Mouse (Mus musculus): ENCODE data around the gene Hdac9.
"Not testable (repeated sequence)": the region's sequence is repeated elsewhere in the genome, so short reads cannot be mapped to it uniquely, and the experiment has no call there.

Hdac9 gene

DNA sequence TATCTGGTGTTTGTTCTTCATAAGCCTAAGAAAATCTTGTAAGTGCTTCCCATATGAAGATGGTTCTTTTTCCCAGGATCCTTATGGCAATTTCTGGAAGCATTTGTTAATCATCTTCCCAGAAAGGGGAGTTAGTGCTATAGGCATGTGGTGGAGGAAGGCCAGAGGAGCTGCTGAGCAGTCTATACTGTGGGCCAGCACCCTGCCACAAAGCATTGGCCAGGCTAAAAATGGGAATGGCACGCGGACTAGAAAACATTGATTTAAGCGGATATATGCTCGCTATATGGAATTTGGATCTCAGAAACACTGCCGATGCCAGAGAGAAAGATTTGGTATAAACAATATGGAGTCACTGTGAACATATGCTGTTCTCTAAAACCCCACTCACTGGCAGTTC, 435.2 kb downstream of the Hdac9 start:
- no peak for DNase-seq

DNA sequence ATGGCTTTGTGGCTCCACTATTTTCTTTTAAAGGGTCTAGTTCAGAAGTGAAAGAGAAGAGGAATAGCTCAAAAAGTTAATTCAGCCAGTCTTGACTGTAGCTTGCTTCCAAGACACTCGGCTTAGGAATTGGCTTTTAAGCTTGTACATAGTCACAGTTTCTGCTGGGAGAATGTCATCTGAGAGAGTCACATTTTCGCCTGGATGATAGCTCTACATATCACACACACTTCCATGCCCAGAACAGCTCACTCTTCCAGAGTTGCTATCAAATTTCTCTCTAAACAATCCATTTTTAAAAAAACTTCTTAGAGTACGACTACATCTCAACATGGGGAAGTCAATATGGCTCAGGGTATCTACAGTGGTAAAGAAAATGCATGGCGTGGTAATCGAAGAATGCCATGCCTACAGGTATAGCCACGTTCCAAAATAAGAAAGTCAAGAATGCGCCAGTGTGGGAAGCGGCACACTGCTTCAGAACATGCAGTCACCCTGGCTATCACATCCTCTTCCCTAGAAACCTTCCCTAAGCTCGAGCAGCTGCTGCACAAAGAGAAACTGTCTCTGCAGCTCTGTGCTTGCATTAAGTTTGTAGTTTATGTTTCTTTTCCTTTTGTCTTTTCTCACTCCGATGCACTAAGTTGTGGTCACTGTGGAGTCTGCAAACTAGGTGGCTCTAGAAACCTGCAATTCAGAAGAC, 443.8 kb downstream of the Hdac9 start:
- DNase-seq, result no peak

DNA sequence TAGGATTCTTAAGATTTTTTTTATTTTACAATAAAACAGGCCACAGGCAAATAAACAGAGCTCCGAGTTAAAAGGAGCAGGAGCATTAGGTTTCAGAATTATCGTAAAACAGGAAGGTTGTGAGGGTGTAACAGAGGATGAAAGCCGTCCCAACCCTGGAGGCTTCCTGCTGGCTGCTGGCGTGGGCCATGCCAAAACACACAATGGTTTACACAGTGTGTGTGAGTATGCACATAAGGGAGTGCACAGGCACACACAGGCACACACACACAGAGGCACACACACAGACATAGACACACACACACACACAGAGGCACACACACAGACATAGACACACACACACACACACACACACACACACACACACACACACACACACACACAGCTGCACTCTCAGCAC, 444.4 kb downstream of the Hdac9 start:
- DNase-seq, result no peak

DNA sequence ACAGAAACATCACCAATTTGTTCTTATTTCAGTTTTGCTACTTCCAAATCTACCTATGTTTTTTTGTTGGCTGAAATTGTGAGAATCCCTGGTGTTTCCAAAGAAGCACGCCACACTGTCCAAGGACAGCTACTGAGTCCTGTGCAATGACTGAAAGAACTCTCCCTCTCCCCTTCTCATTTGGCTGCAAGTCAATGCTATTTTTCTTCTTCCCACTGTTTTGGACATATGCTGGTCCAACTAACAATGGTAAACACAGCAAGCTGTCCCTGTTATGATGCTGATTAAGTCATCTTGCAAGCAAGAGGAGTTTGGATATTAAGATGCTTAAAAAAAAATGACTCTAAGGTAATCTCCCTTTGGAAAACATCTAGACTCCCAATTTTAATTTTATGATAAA, 455.2 kb downstream of the Hdac9 start:
- DNase-seq, result no peak

DNA sequence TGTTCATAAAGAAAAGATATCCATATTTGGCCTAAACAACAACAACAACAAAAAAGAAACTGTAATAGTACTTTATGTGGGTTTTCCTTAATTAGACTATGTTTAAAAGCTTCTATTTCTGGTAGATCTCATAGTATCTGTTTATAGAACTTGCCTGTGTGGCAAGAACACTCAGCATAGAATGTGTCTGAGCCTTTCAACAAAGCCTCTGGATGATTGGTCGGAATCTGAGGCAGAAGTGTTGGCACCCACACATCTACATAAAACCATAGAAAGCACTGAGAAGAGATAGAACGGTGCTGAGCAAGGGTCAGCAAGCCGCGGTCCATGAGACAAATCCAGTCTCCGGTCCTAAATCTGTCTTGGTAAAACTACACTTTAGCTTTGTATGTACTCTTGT, 464.3 kb downstream of the Hdac9 start:
- DNase-seq, result no peak

DNA sequence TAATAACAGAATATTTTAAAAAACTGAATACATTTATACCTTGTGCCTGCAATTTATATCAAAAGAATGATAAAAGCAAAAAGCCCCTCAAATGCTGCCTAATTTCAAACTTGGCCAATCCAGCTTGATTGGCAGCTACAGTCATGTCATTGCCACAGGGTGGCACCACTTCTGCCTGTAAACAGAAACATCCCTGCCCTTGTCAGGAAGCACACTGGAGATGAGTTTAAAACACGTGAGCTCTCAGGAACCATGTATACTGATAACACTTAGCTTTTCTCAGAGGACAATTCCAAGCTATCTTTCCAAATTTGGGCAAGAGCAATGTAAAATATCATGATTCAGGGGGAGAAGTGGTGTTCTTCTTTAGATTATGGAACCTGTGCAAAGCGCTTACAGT, 465.7 kb downstream of the Hdac9 start:
- peak; percentile 4 for DNase-seq

DNA sequence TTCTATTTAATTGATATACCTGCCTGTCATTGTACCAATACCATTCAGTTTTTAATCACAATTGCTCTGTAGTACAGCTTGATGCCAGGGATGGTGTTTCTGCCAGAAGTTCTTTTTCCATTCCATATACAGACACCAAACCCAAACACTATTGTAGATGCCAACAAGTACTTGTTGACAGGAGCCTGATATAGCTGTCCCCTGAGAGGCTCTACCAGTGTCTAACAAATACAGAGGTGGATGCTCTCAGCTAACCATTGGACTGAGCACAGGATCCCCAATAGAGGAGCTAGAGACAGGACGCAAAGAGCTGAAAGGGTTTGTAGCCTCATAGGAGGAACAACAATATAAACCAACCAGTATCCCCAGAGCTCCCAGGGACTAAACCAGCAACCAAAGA, 472.2 kb downstream of the Hdac9 start:
- DNase-seq, result not testable (repeated sequence)

DNA sequence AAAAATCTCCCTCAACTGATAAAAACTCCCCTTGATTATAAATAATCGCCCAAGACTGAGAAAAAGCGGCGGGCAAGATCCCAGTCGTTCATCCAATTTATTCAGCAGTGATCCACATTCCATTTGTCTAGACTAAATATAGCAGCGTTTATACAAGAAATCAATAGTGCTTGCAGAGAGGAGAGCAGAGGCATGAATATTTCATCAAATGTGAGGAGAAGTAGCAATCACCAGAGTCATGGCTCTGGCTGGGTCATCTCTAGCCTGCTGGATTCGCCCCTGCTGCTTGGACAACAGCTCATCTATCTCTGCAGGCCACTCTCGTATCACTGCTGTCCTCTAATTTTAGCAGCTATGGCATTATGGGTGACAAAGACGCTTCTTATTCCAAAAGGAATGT, 476.0 kb downstream of the Hdac9 start:
- no peak for DNase-seq

DNA sequence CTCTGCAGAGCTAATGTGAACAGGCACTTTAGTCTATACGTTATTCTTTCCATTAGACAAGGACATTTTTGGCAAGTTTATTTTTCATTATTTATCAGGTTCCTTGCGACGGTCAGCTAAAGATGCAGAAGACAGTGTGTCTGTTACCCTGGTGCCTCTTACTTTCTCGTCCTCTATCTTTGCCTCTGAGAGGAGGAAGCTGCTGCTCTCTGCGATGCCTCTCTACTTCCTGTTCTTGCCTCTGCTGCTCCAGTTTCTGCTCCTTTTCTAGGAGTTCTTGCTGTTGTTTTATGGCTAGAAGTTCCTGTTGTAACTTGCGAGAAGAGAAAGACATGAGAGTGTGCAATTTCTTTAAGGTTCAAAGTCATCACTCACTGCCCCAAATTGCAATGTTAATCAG, 484.0 kb downstream of the Hdac9 start:
- no peak for DNase-seq

DNA sequence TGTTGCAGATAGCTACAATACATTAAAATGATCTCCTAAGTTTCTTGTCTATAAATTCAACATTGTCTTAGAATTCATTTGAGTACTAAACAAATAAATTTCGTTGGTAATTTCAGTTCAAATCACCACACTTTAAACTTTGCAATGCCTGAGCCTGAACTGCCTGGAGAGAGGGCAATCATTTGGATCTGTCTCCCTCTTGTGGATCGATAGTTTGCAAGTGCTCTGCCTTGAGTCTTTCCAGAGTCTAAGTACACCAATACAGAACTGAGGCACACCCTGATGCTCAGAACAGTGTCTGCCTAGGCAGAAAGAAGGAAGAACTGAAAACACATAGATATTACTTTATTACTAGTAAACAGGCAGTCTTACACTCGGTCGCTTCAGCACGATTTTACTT, 484.4 kb downstream of the Hdac9 start:
- peak; percentile 20 for DNase-seq

DNA sequence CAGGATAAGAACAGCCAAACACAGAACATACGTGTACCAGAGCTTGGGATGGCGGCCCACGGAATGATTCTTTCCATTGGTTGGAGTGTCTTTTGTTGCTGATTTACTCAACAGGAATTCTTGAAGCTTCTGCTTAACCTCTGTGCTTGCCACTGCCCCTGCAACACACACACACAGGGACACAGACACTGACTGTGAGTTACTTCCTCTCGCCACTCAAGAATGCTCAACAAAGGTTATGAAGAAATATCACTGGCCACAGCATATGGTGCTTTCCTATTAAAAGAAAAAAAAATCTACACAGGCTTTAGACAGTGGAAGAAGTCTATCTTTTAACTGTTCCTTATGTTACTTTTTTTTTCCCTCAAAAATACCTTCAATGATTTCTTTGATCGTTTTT, 485.1 kb downstream of the Hdac9 start:
- DNase-seq, result no peak

DNA sequence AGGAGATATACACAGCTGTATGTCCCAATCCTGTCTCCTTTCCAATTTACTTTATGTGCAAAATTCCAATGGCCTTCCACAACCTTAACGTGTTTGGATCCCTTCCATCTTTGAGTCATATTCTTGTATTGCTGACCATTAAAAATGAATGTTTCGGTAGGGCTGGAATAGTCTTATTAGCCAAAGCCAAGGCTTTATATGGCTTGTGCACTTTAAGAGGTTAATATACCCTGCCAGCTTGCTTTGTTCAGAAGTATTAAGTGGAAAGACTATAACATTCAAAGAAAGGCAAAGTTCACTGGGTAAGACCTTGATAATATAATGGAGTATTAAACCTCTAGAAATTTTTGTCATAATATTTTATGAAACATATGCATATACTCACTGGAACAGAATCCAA, 491.4 kb downstream of the Hdac9 start:
- no peak for DNase-seq

DNA sequence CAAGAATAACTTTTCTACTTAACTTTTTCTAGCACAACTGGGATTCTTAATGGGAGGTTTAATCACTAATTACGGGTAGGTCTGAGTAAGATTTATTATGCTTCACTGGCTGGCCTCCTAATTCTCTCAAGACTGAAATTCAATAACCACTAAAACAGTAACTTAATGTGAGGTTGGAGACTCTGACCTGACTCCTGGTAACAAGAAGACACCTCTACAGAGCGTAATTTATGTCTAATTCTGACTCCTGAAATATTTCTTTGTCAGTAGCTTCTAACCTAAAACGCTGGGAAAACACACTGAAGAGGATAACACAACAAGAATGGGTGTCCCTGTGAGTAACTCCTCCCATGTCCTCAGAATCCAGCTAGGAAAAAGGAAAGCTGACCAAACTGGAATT, 508.8 kb downstream of the Hdac9 start:
- DNase-seq, result no peak

DNA sequence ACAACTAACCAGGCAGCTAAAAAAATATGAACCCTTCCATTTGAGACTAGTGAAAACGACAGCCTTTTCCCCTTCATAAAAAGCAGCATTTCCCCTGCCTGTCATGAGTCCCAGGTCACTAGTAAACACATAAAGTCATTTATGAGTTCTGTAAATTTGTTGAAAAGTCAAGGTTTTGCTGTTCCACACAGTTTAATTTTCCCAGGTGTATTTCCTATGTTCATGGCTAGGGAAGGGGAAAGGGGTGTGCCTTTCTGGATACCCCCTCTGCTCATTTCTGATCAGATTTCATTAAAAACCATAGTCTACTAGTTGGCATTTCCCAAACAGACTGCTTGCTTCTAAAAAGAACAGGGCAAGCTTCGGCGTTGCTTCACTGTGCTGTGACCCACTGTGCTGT, 509.8 kb downstream of the Hdac9 start:
- no peak for DNase-seq

DNA sequence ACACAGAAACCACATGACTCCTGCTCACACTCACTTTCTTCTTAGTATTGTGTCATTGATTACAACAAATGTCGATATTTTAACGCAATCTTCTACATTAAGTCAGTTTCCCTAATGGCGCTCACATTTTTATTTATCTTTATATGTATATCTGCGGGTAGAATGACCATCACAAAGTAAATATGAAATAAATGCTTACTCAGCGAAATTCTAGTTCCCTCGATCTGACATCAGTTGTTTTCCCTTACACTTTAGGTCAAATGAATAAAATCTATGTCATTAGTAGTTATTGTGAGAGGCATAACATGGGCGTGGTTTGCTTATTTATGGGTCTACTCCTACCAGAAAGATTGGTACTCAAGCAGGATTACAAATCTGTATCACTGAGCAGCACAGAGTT, 514.8 kb downstream of the Hdac9 start:
- DNase-seq, result no peak

DNA sequence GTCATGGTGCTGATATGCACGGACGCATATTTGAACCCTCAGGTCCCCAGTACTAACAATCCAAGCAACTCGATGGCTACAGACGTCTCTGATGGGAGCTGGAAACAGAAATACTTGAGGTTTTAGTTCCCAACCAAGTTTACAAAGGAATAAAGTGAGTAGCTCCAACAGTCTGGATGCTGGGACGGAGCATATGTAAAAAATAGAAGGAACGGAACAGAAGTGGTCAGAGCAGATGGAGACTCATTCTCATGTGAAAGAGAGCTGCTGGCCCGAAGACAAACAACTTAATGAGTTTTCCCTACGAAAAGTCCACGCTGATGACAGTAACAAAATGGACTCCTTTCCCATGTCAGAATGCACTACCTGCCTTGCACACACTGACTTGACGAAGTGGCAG, 518.3 kb downstream of the Hdac9 start:
- no peak for DNase-seq

DNA sequence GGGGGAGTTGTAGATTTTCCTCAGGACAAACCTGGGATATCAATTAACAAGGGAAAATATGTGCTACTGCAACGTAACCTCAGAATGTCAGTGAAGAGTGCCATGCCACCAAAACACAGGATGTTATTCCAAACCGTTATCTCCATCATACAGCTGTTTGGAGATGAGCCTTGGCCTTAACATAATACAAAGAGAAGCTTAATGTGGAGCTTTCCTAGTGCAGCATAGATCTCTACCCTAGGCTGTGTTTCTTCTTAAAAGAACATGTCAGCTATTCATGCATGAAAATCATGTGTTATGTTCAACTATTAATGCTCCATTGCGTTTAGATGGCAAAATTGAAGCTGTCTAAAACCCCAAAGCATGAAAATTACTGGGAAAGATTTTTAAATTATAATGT, 522.6 kb downstream of the Hdac9 start:
- DNase-seq, result no peak

DNA sequence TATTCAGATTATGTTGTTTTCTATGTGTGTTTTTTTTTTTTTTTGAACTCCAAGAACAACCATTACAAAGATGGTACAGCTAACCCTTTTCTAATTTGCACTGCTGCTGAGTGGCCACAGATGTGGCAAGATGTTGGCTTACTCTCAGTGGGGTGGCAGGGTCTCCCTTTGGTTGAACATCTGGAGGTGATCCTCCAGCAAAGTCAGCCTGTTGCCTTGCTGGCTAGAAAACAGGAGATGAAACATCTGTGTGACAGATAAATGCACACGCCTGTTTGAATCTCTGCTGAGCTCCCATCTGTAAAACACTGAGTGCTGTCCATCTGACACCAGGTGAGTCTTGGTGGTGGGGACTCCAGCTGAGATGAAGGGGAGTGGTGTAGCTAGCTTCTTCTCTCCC, 537.2 kb downstream of the Hdac9 start:
- DNase-seq, result no peak

DNA sequence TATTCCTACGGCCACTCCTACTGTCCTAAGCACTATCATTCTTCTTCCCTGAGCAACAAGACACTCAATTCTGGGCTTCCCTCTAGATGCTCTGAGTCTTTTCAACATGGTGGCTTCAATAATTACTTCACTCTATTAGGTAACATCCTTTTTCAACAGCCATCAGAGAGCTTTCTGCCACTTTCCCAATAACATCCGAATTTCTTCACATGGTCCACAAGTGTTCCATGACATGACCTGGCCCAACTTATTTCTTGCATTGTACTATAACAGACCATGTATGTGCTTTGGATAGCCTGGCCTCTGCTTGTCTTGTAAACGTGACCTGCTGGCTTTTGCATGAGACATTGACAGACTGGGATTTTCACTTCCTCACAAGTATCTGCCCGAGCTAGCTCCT, 538.3 kb downstream of the Hdac9 start:
- DNase-seq, result no peak

DNA sequence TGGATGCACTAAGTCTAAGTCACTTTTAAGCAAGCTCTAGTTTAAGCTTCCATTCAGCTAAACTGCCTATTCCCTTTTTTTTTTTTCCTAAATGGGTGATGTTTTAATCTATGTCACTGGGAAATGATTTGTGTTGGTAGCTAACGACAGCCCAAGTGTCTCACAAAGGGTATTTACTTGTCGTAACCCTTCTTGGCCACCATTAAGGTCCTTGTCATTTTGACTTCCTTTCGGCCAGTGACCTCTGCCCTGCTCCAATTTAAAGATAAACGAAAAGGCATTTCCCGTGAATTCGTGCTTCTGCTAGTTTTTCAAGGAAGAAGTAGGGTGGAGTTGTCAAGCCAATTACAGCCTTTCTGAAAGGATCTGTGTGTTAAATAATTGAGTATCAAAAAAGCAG, 565.0 kb downstream of the Hdac9 start:
- DNase-seq, result peak; percentile 26

DNA sequence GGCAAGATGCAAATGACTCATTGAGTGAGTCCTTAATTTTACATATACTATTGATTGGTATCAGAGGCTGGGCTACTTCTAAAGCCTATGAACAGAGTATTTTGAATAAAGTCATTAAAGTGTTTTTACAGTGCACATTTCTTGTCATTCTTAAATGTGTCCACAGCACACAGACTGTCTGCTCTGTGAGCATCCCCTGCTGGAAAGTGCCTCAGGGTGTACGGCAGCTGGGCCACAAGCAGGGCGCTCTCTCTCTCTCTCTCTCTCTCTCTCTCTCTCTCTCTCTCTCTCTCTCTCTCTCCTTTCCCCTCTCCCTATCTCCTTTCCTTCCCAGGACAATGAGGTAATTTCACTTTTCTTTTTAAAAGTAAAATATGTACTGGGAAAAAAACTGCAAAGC, 569.4 kb downstream of the Hdac9 start:
- DNase-seq, result no peak

DNA sequence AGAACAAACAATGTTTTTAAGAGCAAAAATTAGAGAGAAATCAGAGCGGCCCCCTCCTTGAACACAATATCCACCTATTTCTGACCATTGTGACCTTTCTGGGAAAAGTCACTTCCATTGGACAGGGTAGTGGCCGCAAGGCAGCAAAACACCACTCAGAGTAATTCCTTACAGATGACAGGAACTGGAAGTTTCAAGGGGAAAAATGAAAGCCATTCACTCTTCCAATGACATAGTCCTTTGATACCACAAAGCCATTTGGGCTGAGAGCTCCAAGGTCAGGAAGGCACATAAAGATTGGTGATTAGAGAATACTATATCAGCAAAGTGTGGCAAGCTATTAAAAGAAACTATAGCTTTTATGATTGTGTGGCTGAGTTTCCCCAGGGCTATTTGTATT, 574.1 kb downstream of the Hdac9 start:
- no peak for DNase-seq

DNA sequence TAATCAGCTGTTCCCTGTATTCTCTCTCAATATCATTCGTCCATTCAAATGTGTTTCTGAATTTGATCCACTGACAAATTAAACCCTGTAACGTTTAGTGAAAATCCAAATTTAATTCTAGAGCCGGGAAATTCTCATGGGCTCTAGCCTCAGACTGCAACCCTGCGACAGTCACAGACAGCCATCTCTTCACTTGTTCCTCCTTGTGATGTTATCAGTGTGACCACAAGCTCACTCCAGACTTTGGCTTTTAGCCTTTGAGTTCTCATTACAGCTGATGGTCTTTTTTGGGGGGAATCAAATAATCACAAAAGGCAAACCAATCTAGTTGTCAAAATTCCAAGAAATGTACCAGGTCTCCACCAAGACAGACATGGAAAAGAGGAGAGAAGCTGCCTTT, 578.0 kb downstream of the Hdac9 start:
- no peak for DNase-seq

DNA sequence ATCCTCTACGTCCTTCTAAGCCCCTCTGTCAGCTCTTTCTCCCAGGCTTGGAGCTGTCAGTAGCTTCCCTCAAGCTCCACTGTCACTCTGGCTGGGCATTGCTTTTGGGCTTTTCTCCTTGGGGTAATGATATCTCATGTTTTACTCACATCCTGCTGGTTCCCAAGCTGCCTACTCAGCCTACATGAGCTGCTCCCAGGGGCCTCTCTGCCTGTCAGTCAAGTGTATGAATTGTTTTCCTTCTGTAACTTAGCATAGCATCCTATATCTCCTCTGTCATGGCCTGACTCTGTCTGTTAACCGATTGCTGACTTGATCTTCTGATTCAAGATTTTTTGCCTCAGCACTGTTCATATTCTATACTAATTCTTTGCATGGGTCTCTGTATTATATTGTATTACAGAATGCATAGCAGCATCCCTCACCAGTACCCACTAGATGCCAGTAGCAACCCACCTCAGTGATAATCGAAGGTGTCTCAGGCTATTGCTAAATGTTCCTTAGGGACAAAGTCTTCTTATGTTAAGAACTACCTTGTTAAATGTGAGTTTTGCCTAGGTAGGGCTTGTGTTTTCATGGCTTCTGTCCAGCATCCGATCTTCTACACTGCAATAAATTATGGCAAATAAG, 582.3 kb downstream of the Hdac9 start:
- no peak for DNase-seq

DNA sequence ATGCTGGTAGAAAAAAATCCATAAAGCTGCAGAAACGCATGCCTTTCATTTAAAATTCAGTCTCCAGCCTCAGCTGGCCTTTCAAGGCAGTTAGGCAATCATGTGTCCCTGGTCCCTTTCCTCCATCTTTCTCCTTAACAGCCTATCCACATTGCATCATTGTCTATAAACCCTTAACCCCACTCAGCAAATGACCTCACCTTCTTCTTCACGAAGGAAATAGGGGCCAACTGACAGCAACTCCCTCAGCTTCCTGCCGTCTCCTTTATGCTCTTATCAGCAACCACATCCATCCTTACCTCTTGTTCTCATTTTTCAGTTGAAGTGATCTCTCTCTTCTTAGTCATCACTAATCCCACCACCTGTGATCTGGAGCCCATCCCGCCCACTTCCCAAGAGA, 584.0 kb downstream of the Hdac9 start:
- DNase-seq, result no peak

All from kidney, postnatal 14 days (tissue).